Mouse (Mus musculus): Measurements from ENCODE around the gene Aida. TPM values are rescaled to one million over a fixed set of nuclear protein-coding genes. Genes with fewer than 3 reads are reported as not detected.

Gene Aida
- 25.8 TPM for polyA plus RNA-seq (2017; shearing (Covaris generic))

DNA sequence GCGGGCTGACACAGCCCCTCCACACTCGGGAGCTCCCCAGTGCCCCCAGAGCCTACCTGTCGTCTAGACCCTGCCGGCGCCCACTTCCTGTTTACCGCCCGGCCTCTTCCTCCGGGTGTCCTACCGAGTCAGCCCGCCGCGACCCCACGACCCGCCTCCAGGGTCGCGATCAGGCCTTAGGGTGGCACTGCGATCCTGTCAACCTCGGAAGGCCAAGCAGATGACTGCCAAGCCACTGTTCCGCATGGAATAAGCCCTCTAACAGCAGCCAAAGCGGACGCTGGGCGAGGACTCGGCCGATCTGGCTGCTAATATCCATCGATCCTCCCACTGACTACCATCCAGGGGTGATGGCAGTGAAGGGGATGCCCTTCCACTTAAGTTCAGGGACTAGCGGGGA lies at the start of gene Aida:
Aida (plus strand) TSS at position 126 of the 400 bp plus-strand sequence.

DNA sequence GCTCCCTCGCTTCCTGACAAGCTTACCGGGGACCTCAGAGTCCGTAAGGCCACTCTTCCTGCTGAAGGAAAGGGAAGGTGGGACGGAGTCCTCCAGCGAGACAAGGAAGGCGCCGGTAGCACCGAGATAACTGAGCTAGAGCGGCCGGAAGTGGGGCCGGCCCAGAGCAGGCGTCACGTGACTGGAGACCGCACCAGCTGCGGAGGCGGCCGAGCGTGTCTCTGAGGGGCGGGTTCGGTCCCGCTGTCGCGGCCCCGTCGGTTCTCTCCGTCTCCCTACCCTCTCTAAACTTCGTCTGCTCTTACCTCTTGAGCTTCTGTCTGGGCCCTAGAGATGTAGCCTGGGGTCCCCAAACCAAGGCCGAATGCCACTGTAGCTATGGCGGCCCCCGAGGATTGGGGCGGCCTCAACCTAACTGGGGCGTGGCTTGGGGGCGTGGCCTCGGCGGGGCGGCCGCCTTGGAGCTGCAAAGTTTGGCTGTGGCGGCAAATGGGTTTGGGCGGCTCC lies 540 bp downstream of the Aida start, which contains the start of gene Brox:
Brox (minus strand) TSS at position 393 of the 507 bp plus-strand sequence.

GRCm38 (mm10) chr1:183369427-183370014 lies 73.1 kb downstream of the Aida start, which contains the start of gene Mia3:
Gene Mia3, minus strand, starts transcription at chr1:183369553.

Other genes starting within 250 kb of the Aida start
- 19.9 TPM for gene Disp1, start 75.1 kb upstream of the Aida start, polyA plus RNA-seq (2017; shearing (Covaris generic))
- 75.2 TPM for gene Brox, start 679 bp downstream of the Aida start, polyA plus RNA-seq (2017; shearing (Covaris generic))
- 195 TPM for gene Mia3, start 73.0 kb downstream of the Aida start, polyA plus RNA-seq (2017; shearing (Covaris generic))
- gene Taf1a, start 92.4 kb downstream of the Aida start, polyA plus RNA-seq (2017; shearing (Covaris generic)): 29.8 TPM
- not detected for gene Hhipl2, start 121.6 kb downstream of the Aida start, polyA plus RNA-seq (2017; shearing (Covaris generic))

Measured in CD4-positive, CD25-positive, alpha-beta regulatory T cell, adult 9 weeks (primary cell).